Mouse (Mus musculus): ENCODE data around the gene Mospd3. TPM values are rescaled to one million over a fixed set of nuclear protein-coding genes. Genes with fewer than 3 reads are reported as not detected.

The Mospd3 gene
- 21.8 and 25.0 TPM in 2 replicates for polyA plus RNA-seq (2015; fragmentation: Nextera tagmentation; extraction: Ambion mirVana)

DNA sequence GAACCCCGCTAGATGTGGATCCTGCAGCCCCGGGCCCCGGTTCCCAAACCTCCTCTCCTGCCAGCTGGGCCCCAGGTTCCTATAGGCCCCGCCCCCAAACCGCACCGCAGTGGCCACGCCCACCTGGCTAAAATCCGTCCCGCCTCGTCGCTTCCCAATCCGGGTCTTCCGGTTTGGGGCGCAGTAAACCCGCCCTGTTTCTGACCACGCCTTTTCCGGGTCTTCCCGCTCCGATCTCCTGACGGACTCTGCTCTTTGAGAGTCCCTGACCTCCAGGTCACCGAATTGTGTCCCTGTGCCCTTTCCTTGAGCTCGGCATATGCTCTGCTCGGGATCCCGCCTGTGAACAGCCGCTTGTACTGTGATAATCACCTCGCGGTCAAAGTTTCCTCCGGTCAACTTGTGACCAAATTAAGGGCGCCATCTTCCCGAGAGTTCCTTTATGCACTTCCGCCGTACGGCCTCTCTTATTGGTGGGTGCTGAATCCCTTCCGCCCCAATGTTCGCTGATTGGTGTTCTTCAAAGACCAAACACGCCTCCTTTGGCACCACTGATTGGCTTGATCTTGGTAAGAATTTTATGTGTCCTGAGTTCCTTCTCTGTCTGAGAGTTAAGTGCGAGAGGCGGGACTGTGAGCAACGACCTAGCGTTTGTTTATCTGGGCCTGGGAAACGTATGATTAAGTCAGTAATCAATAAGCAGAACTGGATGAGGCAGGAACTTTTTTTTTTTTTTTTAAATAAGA, at the start of gene Mospd3:
TSS of gene Mospd3 (minus strand) at position 440 of the 746 bp plus-strand sequence.
- Histone ChIP-seq H3K4me3 (ENCODE audit: low read length) (peak within 1 kb of the TSS; percentile 74), H3K9me3 (replicated peaks; ENCODE audit: control insufficient read depth, low read length) (no peaks in the 10 kb centered on the region), H3K4me1 (ENCODE audit: control insufficient read depth, insufficient read depth, low read length) (peaks cover 20% of the 10 kb centered on the region), H3K36me3 (ENCODE audit: control insufficient read depth, insufficient read depth) (peaks cover 5% of the 10 kb centered on the region; the same call in 1 of the 2 replicates), H3K9ac (ENCODE audit: low read length) (peak within 1 kb of the TSS; percentile 96), H3K27ac (ENCODE audit: low read length) (peak within 1 kb of the TSS; percentile 92), H3K27me3 (ENCODE audit: control insufficient read depth, insufficient read depth, low read length) (no peaks in the 10 kb centered on the region), H3K4me2 (ENCODE audit: low read depth, low read length) (peak within 1 kb of the TSS; percentile 100)
- under 1% methylated on average over 41 of the region's 41 CpGs for WGBS
- peak; percentile 94 for ATAC-seq (replicated peaks; ENCODE audit: extremely low read depth, insufficient read depth, low FRiP score)

DNA sequence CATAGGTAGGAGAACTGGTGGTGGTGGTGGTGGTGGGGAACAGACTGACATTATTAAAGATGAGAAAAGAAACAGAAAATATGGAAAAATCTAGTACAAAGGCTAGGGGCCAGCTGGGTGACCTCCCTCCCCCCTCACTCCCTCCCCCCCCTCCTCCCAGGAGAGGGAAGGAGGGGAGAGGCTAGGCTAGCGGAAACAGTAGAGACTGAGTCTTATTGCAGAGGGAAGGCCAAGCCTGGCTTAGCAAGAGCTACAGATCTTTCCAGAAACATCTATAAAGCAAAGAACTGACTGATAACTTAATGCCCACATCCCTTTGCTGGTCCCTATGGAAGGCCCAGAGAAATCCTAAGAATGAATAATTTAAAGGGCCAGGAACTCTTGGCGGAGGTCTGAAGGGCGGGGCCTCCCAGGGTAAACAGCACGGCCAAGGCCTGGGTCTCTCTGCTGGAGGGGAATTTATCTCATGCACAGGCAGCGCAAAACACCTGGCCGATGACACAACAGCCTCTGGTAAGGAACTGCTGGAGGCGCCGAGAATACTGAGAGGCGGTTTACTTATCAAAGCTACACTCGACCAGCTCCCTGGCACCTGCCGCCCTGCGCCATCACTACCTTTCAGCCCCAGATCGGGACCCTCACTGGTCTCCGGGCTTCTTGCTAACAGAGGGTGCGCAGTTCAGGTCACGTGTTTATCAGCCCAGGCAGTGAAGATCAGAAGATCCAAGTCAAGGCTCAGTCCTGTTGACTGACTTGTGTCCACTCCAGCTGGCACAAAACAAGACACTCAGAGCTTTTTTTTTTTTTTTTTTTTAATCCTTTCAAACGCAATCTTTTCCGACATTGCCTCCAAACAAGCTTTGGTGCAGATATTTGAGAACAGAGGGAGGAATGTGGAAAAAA, 49.1 kb upstream of the Mospd3 start:
- Histone ChIP-seq H3K4me1 (ENCODE audit: control insufficient read depth, insufficient read depth, low read length) (peaks cover 5% of the 10 kb centered on the region; the same call in 1 of the 2 replicates), H3K4me2 (ENCODE audit: low read depth, low read length) (peak overlapping the region; percentile 30), H3K4me3 (ENCODE audit: low read length) (no peak overlapping the region), H3K36me3 (ENCODE audit: control insufficient read depth, insufficient read depth) (peaks cover 8% of the 10 kb centered on the region; the same call in 1 of the 2 replicates), H3K9me3 (replicated peaks; ENCODE audit: control insufficient read depth, low read length) (no peaks in the 10 kb centered on the region), H3K9ac (ENCODE audit: low read length) (no peak overlapping the region), H3K27me3 (ENCODE audit: control insufficient read depth, insufficient read depth, low read length) (peaks cover 13% of the 10 kb centered on the region), H3K27ac (ENCODE audit: low read length) (no peak overlapping the region; the same call in 1 of the 2 replicates)
- peak; percentile 19; the same call in 1 of the 2 replicates for ATAC-seq (replicated peaks; ENCODE audit: extremely low read depth, insufficient read depth, low FRiP score)
- 26% methylated on average over 18 of the region's 18 CpGs for WGBS

DNA sequence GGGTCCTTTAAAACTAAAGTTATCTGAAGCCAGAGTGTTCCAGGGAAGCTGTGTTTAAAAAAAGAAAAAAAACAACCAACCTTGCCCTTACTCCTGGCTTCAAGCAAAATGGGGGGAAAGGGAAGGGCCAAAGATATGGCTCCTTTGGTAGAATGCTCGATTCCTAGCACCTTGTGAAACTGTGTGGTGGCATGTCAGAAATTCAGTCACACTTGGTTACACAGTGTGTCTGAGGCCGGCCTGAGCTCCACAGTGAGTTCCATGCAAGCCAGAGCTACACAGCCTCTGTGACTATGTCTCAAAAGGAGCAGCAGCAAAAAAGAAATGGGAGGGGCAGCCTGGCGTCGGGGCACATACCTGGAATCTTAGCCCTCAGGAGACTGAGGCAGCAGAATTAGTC, 48.4 kb upstream of the Mospd3 start:
- Histone ChIP-seq H3K27me3 (ENCODE audit: control insufficient read depth, insufficient read depth, low read length) (peaks cover 19% of the 10 kb centered on the region), H3K9ac (ENCODE audit: low read length) (no peak overlapping the region), H3K4me2 (ENCODE audit: low read depth, low read length) (no peak overlapping the region), H3K4me3 (ENCODE audit: low read length) (no peak overlapping the region), H3K4me1 (ENCODE audit: control insufficient read depth, insufficient read depth, low read length) (peaks cover 6% of the 10 kb centered on the region; the same call in 1 of the 2 replicates), H3K36me3 (ENCODE audit: control insufficient read depth, insufficient read depth) (peaks cover 8% of the 10 kb centered on the region; the same call in 1 of the 2 replicates), H3K27ac (ENCODE audit: low read length) (no peak overlapping the region), H3K9me3 (replicated peaks; ENCODE audit: control insufficient read depth, low read length) (no peaks in the 10 kb centered on the region)
- ATAC-seq (replicated peaks; ENCODE audit: extremely low read depth, insufficient read depth, low FRiP score): no peak
- 33% methylated on average over 4 of the region's 4 CpGs for WGBS

DNA sequence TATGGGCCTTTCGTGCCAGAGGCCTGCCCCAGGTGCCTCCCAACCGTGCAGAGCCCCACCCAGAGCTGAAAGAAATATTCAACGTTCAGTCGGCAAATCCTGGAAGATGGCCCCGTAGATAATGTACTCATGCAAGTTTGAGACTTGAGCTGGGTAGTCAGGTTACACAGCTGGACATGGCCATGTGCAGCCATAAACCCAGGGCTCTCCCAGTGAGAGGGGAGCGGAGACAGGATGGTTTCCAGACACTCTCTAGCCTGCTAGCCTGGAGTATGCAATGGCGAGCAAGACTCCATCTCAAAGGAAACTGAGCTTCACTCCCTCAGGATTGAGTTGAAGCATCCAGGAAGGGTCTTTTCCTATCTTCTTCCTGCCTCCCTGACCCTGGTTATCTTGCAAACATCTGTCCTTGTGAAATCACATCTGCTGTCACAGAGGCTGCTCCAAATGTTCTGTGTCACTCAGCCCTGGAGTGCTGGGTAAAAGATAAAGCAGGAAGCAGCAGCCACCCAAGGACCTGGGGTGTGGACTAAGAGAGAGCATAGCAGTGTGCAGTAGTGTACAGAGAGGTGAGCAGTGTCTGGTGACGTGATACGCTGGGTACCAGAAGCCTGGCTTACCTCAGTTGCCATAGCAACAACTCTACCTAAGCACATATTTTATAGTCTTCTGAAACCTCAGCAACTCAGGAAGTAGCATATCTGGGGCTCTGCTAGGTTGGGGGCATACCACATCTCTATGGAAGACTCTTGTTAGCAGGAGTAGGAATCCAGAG, 47.2 kb upstream of the Mospd3 start:
- ATAC-seq (replicated peaks; ENCODE audit: extremely low read depth, insufficient read depth, low FRiP score): no peak
- H3K9ac ChIP-seq (ENCODE audit: low read length): no peak overlapping the region
- peaks cover 6% of the 10 kb centered on the region; the same call in 1 of the 2 replicates for H3K4me1 ChIP-seq (ENCODE audit: control insufficient read depth, insufficient read depth, low read length)
- H3K27ac ChIP-seq (ENCODE audit: low read length): no peak overlapping the region
- 47% methylated on average over 9 of the region's 9 CpGs for WGBS
- H3K36me3 ChIP-seq (ENCODE audit: control insufficient read depth, insufficient read depth): peaks cover 8% of the 10 kb centered on the region; the same call in 1 of the 2 replicates
- no peak overlapping the region for H3K4me3 ChIP-seq (ENCODE audit: low read length)
- peaks cover 25% of the 10 kb centered on the region for H3K27me3 ChIP-seq (ENCODE audit: control insufficient read depth, insufficient read depth, low read length)
- H3K9me3 ChIP-seq (replicated peaks; ENCODE audit: control insufficient read depth, low read length): no peaks in the 10 kb centered on the region
- no peak overlapping the region for H3K4me2 ChIP-seq (ENCODE audit: low read depth, low read length)

DNA sequence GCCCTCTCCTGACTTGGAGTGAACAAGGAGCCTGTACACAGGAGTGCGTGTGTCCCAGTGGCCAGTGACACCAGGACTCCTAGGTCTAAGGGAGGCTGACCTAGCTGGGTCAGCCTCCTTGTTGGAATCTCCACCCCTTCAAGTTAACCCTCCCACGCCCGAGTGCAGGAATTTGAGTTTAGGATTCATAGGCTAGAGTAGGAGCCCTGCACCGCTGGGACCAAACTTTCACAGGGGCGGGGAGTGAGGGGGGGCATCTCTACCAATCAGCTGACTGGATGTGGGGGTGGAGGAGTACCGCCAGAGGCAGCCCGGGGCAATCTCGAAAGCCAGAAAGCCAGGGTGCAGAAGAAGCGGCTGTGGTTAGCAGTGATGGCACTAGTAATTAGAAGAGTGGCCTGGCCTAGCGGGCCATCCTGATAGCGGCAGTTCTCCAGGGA, 44.8 kb upstream of the Mospd3 start, which contains the start of gene Irs3:
TSS of gene Irs3 (minus strand) at position 63 of the 440 bp plus-strand sequence.
- Histone ChIP-seq H3K9ac (ENCODE audit: low read length) (peak within 1 kb of the TSS; percentile 26), H3K9me3 (replicated peaks; ENCODE audit: control insufficient read depth, low read length) (no peaks in the 10 kb centered on the region), H3K4me1 (ENCODE audit: control insufficient read depth, insufficient read depth, low read length) (peaks cover 8% of the 10 kb centered on the region; the same call in 1 of the 2 replicates), H3K4me3 (ENCODE audit: low read length) (peak within 1 kb of the TSS; percentile 51), H3K4me2 (ENCODE audit: low read depth, low read length) (peak within 1 kb of the TSS; percentile 66), H3K27me3 (ENCODE audit: control insufficient read depth, insufficient read depth, low read length) (peaks cover 25% of the 10 kb centered on the region), H3K36me3 (ENCODE audit: control insufficient read depth, insufficient read depth) (peaks cover 13% of the 10 kb centered on the region; the same call in 1 of the 2 replicates), H3K27ac (ENCODE audit: low read length) (no peak within 1 kb of the TSS)
- WGBS: 24% methylated on average over 11 of the region's 11 CpGs
- ATAC-seq (replicated peaks; ENCODE audit: extremely low read depth, insufficient read depth, low FRiP score): no peak

DNA sequence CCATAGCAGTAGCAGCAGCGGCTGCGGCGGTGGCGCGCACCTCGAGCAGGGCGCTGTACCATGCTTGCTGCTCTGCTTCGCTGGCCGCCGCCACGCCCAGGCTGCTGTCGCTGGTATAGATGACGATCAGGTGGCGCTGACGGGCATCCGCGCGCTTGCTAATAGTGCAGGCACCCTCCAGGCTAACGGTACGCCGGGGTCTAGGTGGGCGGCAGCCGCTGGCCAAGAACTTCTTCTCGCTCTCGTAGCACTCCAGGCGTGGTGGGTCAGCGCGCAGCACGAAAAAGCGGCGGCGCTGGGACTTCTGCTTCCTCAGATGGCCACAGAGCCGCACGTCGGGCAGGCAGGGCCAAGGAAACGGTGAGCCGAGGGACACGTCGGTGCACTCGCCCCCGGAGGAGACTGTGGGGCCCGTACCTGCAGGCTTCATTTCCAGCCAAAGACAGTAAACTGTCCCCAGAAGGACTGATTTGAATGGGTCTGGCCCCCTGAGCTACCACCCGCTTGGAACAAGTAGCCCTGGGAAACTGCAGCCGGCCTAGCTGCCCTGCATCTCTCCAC, 44.3 kb upstream of the Mospd3 start:
- Histone ChIP-seq H3K4me2 (ENCODE audit: low read depth, low read length) (peak overlapping the region; percentile 66), H3K4me1 (ENCODE audit: control insufficient read depth, insufficient read depth, low read length) (peaks cover 9% of the 10 kb centered on the region; the same call in 1 of the 2 replicates), H3K9ac (ENCODE audit: low read length) (peak overlapping the region; percentile 26), H3K27me3 (ENCODE audit: control insufficient read depth, insufficient read depth, low read length) (peaks cover 25% of the 10 kb centered on the region), H3K27ac (ENCODE audit: low read length) (no peak overlapping the region), H3K36me3 (ENCODE audit: control insufficient read depth, insufficient read depth) (peaks cover 18% of the 10 kb centered on the region; the same call in 1 of the 2 replicates), H3K9me3 (replicated peaks; ENCODE audit: control insufficient read depth, low read length) (no peaks in the 10 kb centered on the region), H3K4me3 (ENCODE audit: low read length) (peak overlapping the region; percentile 51)
- 2% methylated on average over 44 of the region's 44 CpGs for WGBS
- ATAC-seq (replicated peaks; ENCODE audit: extremely low read depth, insufficient read depth, low FRiP score): no peak

DNA sequence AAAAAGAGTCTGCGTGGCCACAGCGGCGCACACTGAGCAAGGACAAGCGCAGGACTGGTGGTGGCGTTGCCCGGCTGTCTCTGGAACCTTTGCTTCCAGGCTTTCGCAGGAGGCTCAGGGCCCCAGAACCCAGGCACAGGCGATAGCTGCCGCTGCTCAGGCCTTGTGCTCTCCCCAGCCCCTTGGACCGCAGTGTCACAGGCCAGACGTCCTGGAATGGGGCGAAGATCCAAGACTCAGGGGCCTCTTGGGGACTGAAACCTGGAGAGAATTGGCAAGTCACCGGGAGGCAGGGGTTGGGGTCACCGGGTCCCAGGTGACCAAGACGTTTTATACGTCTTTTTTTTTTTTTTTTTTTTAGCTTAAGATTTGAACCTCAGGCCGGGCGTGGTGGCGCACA, 43.6 kb upstream of the Mospd3 start:
- peaks cover 9% of the 10 kb centered on the region; the same call in 1 of the 2 replicates for H3K4me1 ChIP-seq (ENCODE audit: control insufficient read depth, insufficient read depth, low read length)
- H3K27ac ChIP-seq (ENCODE audit: low read length): no peak overlapping the region
- WGBS: 45% methylated on average over 19 of the region's 19 CpGs
- peaks cover 23% of the 10 kb centered on the region; the same call in 1 of the 2 replicates for H3K36me3 ChIP-seq (ENCODE audit: control insufficient read depth, insufficient read depth)
- ATAC-seq (replicated peaks; ENCODE audit: extremely low read depth, insufficient read depth, low FRiP score): no peak
- no peak overlapping the region for H3K9ac ChIP-seq (ENCODE audit: low read length)
- no peak overlapping the region for H3K4me3 ChIP-seq (ENCODE audit: low read length)
- peaks cover 25% of the 10 kb centered on the region for H3K27me3 ChIP-seq (ENCODE audit: control insufficient read depth, insufficient read depth, low read length)
- no peaks in the 10 kb centered on the region for H3K9me3 ChIP-seq (replicated peaks; ENCODE audit: control insufficient read depth, low read length)
- H3K4me2 ChIP-seq (ENCODE audit: low read depth, low read length): no peak overlapping the region

DNA sequence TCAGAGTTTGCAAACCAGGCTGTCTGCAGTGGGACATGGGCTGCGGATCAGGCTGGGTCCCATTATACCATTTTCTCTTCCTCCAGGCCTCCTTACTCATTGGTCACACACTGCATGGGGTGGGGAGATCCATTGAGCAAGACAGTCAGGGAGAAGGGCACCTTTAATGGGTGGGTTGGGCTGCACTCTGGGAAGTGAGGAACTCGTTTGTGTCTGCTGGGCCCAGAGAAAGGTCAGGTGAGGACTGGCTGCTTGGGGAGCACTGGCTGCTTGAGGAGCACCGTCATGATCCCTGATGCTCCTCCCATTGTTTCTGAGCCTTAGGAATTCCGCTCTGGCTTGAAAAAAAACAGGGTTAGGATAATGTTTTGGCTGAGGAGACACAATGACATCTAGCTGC, 42.0 kb upstream of the Mospd3 start:
- ATAC-seq (replicated peaks; ENCODE audit: extremely low read depth, insufficient read depth, low FRiP score): no peak
- Histone ChIP-seq H3K9ac (ENCODE audit: low read length) (no peak overlapping the region), H3K4me3 (ENCODE audit: low read length) (no peak overlapping the region), H3K27me3 (ENCODE audit: control insufficient read depth, insufficient read depth, low read length) (peaks cover 25% of the 10 kb centered on the region), H3K27ac (ENCODE audit: low read length) (no peak overlapping the region), H3K4me1 (ENCODE audit: control insufficient read depth, insufficient read depth, low read length) (peaks cover 9% of the 10 kb centered on the region; the same call in 1 of the 2 replicates), H3K4me2 (ENCODE audit: low read depth, low read length) (no peak overlapping the region), H3K9me3 (replicated peaks; ENCODE audit: control insufficient read depth, low read length) (no peaks in the 10 kb centered on the region), H3K36me3 (ENCODE audit: control insufficient read depth, insufficient read depth) (peaks cover 37% of the 10 kb centered on the region)
- WGBS: 66% methylated on average over 4 of the region's 4 CpGs

All from heart, embryonic 16.5 days (tissue).